Mouse (Mus musculus) embryonic fibroblast, embryonic 13.5 days (primary cell): ENCODE data around the gene Nit2. TPM values are rescaled to one million over a fixed set of nuclear protein-coding genes. Genes with fewer than 3 reads are reported as not detected.
A peak's percentile ranks its signal among the peaks of the same experiment; 100 is the strongest.
"Not testable (repeated sequence)": the region's sequence is repeated elsewhere in the genome, so short reads cannot be mapped to it uniquely, and the experiment has no call there.

Source experiments
- H3K27ac ChIP-seq: 2 replicates; pipeline ENCODE4 v1.5.1; 2012; ENCODE audit warnings: low read length, control low read depth, inconsistent platforms; ENCODE audit not compliant: insufficient read depth
- H3K4me1 ChIP-seq: 2 replicates; pipeline ENCODE4 v1.6.1; 2011; ENCODE audit warnings: low read length; ENCODE audit not compliant: control insufficient read depth, insufficient read depth
- H3K4me3 ChIP-seq: 2 replicates; pipeline ENCODE4 v1.5.1; 2011; ENCODE audit warnings: mild to moderate bottlenecking, control low read depth, low read length; ENCODE audit not compliant: insufficient read depth
- CTCF ChIP-seq: IDR thresholded peaks from 2 replicates; pipeline ENCODE4 v1.5.1; 2011; ENCODE audit warnings: mild to moderate bottlenecking, control low read depth, low read length, moderate library complexity, borderline replicate concordance; ENCODE audit not compliant: insufficient read depth
- POLR2A ChIP-seq: IDR thresholded peaks from 2 replicates; pipeline ENCODE4 v1.6.1; 2011; ENCODE audit warnings: low read depth, mild to moderate bottlenecking, control low read depth, low read length, moderate library complexity
- polyA plus RNA-seq: library from polyadenylated mRNA; stranded (reverse); fragments of >200 nt; gene quantifications from 2 replicates; pipeline ENCODE4 v1.2.4, GENCODE M21; 2011; ENCODE audit warnings: low read depth; ENCODE audit not compliant: missing spikeins, insufficient read length

The Nit2 gene
- polyA plus RNA-seq, 1 experiment: 91.4 TPM

GRCm38 (mm10) chr16:57182037-57182436 lies 14.9 kb upstream of the Nit2 start:
- TF ChIP-seq CTCF: no peak
- TF ChIP-seq POLR2A: no peak
- Histone ChIP-seq H3K4me1 (no peaks in the 10 kb centered on the region), H3K4me3 (no peak overlapping the region), H3K27ac (no peak overlapping the region)

DNA sequence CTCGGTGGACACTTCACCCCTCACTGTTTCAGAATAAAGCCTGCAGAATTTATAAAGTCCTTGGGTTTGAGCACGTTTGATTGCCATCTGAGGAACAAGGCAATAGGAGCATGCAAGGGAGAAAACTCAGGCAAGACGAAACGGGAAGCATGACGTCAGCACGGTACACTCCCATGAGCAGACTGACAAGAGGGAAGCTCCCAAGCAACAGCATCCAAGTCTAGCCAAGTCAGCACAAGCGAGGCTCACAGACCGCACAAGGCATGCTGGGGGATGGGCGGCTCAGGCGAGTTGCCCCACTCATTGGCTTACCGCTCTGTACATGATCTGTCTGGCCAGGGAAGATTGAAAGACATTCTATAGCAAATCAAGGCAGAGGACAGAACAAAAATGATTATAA lies 14.0 kb upstream of the Nit2 start:
- Histone ChIP-seq H3K4me3 (no peak overlapping the region), H3K27ac (no peak overlapping the region), H3K4me1 (no peaks in the 10 kb centered on the region)
- TF ChIP-seq CTCF (no peak), POLR2A (no peak)

GRCm38 (mm10) chr16:57177664-57178063 lies 10.5 kb upstream of the Nit2 start:
- Histone ChIP-seq H3K27ac (no peak overlapping the region), H3K4me3 (no peak overlapping the region), H3K4me1 (no peaks in the 10 kb centered on the region)
- TF ChIP-seq POLR2A: no peak
- TF ChIP-seq CTCF: no peak

GRCm38 (mm10) chr16:57177254-57177653 lies 10.1 kb upstream of the Nit2 start:
- no peak overlapping the region for H3K4me3 ChIP-seq
- H3K4me1 ChIP-seq: no peaks in the 10 kb centered on the region
- H3K27ac ChIP-seq: no peak overlapping the region
- TF ChIP-seq CTCF (no peak), POLR2A (no peak)

DNA sequence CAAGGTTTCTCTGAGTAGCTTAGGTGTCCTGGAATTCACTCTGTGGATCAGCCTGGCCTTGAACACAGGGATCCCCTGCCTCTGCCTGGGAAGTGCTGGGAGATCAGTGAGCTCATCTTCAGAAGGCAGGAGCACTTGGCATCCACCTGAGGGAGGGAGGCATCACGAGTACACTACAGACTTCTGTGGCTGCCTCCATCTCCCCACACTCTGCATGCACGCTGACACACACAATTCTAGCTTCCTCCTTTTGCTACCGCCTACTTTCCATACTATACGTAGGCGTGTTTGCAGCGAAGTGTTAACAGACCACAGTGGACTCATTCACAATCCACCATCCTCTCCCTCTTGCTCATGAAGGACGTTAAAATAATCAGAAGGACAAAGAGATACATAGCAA lies 9.1 kb upstream of the Nit2 start:
- TF ChIP-seq POLR2A (no peak), CTCF (no peak)
- Histone ChIP-seq H3K27ac (no peak overlapping the region), H3K4me3 (no peak overlapping the region), H3K4me1 (no peaks in the 10 kb centered on the region)

- TF ChIP-seq CTCF (no peak), POLR2A (no peak)
- Histone ChIP-seq H3K4me3 (no peak overlapping the region), H3K27ac (no peak overlapping the region), H3K4me1 (no peaks in the 10 kb centered on the region)
Observed at GRCm38 (mm10) chr16:57175751-57176150, 8.6 kb upstream of the Nit2 start.

DNA sequence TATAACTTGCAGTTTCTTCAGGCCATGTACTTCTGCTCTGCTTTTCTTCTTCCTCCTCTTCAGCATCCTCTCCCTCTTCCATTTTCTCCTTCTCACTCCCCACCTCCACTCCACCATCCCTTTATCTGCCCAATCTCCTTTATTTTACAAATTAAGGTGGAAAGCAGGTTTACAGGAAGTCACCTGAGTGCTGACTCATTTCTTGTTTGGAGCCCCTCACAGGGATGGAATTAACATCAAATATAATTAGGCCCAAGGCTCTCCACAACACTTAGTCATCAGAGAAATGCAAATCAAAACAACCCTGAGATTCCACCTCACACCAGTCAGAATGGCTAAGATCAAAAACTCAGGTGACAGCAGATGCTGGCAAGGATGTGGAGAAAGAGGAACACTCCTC lies 7.3 kb upstream of the Nit2 start:
- not testable (repeated sequence) for H3K27ac ChIP-seq, H3K4me3 ChIP-seq, H3K4me1 ChIP-seq

DNA sequence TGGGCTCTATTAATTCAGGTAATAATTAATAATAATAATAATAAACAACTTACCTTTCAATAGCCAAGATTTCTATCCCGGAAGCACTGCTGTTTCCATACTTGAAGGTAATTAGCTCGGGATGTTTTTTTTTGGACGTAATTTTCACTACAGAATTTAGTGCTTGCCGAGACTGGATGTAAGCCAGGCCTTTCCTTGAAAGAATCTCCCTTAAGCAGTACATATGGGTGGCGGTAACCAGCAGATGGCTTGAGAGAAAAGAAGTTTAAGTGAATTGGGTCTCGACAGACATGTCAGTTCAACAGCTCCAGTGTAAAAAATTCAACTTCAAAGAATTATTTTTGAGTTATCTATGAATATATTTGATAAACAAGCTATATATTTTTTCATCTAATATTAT lies 4.4 kb upstream of the Nit2 start:
- H3K4me1 ChIP-seq: 0 out of 2 replicates have a peak, but pooled peaks cover 2% of the 10 kb centered on the region
- H3K27ac ChIP-seq: no peak overlapping the region
- TF ChIP-seq CTCF (no peak), POLR2A (no peak)
- H3K4me3 ChIP-seq: no peak overlapping the region

GRCm38 (mm10) chr16:57171161-57171560 lies 4.0 kb upstream of the Nit2 start:
- TF ChIP-seq CTCF (no peak), POLR2A (no peak)
- H3K4me1 ChIP-seq: 0 out of 2 replicates have a peak, but pooled peaks cover 2% of the 10 kb centered on the region
- no peak overlapping the region for H3K27ac ChIP-seq
- H3K4me3 ChIP-seq: no peak overlapping the region

DNA sequence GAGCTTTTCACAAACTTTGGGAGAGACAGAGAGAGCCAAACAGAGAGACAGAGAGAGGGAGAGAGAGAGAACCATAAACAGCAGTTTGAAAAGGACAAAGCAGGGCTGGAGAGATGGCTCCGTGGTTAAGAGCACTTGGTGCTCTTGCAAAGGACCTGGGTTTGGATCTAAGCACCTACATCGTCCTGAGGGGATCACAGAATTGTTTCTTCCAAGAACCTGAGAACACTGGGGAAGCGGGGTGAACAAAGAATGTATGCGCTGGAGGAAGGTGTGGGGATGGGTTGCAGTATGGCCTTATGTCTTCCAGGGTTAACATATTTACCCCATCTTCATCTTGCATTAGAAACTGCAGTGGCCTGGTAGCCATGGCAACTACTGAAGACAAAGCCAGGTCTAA lies 1.1 kb upstream of the Nit2 start:
- Histone ChIP-seq H3K27ac (no peak overlapping the region), H3K4me3 (no peak overlapping the region), H3K4me1 (peaks cover 5% of the 10 kb centered on the region; the same call in 1 of the 2 replicates)
- no peak for TF ChIP-seq POLR2A
- TF ChIP-seq CTCF: no peak

- H3K27ac ChIP-seq: no peak overlapping the region
- H3K4me1 ChIP-seq: peaks cover 5% of the 10 kb centered on the region; the same call in 1 of the 2 replicates
- TF ChIP-seq CTCF (no peak), POLR2A (no peak)
- peak overlapping the region; percentile 84; the same call in 1 of the 2 replicates for H3K4me3 ChIP-seq
Observed at GRCm38 (mm10) chr16:57167514-57167912, 372 bp upstream of the Nit2 start.
